Mouse (Mus musculus) CH12.LX (cell line): ENCODE results near the gene 5730596B20Rik. TPM values are rescaled to one million over a fixed set of nuclear protein-coding genes. Genes with fewer than 3 reads are reported as not detected.

ENCODE experiments used
- DNase-seq: peaks from one replicate; pipeline ENCODE4 v3.0.0-alpha.2; 2013; ENCODE audit errors: extremely low read depth
- H3K27ac ChIP-seq: 2 replicates; pipeline ENCODE4 v1.5.1; 2012; ENCODE audit warnings: low read depth, mild to moderate bottlenecking, control low read depth, moderate library complexity; ENCODE audit not compliant: insufficient read depth
- H3K27me3 ChIP-seq: replicated peaks from 2 replicates; pipeline ENCODE3; 2012; ENCODE audit warnings: inconsistent platforms
- H3K36me3 ChIP-seq, 2 experiments: replicated peaks in 1 of 2; 2 replicates each; pipeline versions ENCODE3 to v1.6.1; 2012; ENCODE audit warnings: inconsistent platforms in 1 of 2, low read length in 1 of 2, mild to moderate bottlenecking in 1 of 2, mixed read lengths in 1 of 2, moderate library complexity in 1 of 2; ENCODE audit not compliant: control insufficient read depth in 1 of 2, insufficient read depth in 1 of 2
- H3K4me1 ChIP-seq, 2 experiments: 2 replicates each; pipeline ENCODE4 v1.6.1; 2012; ENCODE audit warnings: inconsistent platforms in 1 of 2, moderate library complexity in 1 of 2; ENCODE audit not compliant: insufficient read depth in 2 of 2, control insufficient read depth in 1 of 2
- H3K4me2 ChIP-seq: 2 replicates; pipeline ENCODE4 v1.6.1; 2012; ENCODE audit warnings: low read depth, mild to moderate bottlenecking, control low read depth; ENCODE audit not compliant: poor library complexity, insufficient read depth, severe bottlenecking
- H3K4me3 ChIP-seq, 3 experiments: fragments of 150-350 bp in 1 of 3; sonication (generic) in 1 of 3; replicated peaks in 1 of 3; 2 replicates each; pipeline versions ENCODE3 to v1.5.1; 2011 to 2012; ENCODE audit warnings: low read depth in 2 of 3, low read length in 2 of 3, mild to moderate bottlenecking in 2 of 3, moderate library complexity in 2 of 3, control low read depth in 1 of 3, improper control_type of control experiment in 1 of 3, inconsistent platforms in 1 of 3, mixed read lengths in 1 of 3; ENCODE audit not compliant: poor library complexity in 1 of 3
- H3K79me2 ChIP-seq: replicated peaks from 2 replicates; pipeline ENCODE4 v1.6.1; 2012; ENCODE audit warnings: mild to moderate bottlenecking, moderate library complexity; ENCODE audit not compliant: control insufficient read depth, poor library complexity, insufficient read depth, severe bottlenecking; ENCODE audit errors: extremely low read depth
- H3K9ac ChIP-seq: 2 replicates; pipeline ENCODE4 v1.6.1; 2012; ENCODE audit warnings: low read depth, mild to moderate bottlenecking, control low read depth, moderate library complexity; ENCODE audit not compliant: insufficient read depth
- H3K9me3 ChIP-seq: replicated peaks from 2 replicates; pipeline ENCODE3; 2012; ENCODE audit warnings: low read length, inconsistent platforms, mixed read lengths
- BHLHE40 ChIP-seq: IDR thresholded peaks from 2 replicates; pipeline ENCODE4 v1.6.1; 2011; ENCODE audit warnings: mild to moderate bottlenecking, low read depth, low read length, improper control_type of control experiment
- HCFC1 ChIP-seq: IDR thresholded peaks from 2 replicates; pipeline ENCODE4 v1.6.1; 2012; ENCODE audit warnings: low read depth, mild to moderate bottlenecking, inconsistent platforms, low read length, improper control_type of control experiment
- IRF4 ChIP-seq: IDR thresholded peaks from 2 replicates; pipeline ENCODE4 v1.6.1; 2014; ENCODE audit warnings: low read depth, mild to moderate bottlenecking, inconsistent platforms, low read length, improper control_type of control experiment
- KAT2A ChIP-seq: IDR thresholded peaks from 2 replicates; pipeline ENCODE4 v1.6.1; 2012; ENCODE audit warnings: low read length, improper control_type of control experiment, inconsistent platforms; ENCODE audit not compliant: insufficient replicate concordance
- MAZ ChIP-seq: IDR thresholded peaks from 2 replicates; pipeline ENCODE4 v1.6.1; 2012; ENCODE audit warnings: low read depth, mild to moderate bottlenecking, inconsistent platforms, low read length, improper control_type of control experiment, moderate library complexity
- POLR2AphosphoS2 ChIP-seq: IDR thresholded peaks from 2 replicates; pipeline ENCODE4 v1.6.1; 2011; ENCODE audit warnings: low read depth, low read length, improper control_type of control experiment
- RAD21 ChIP-seq: IDR thresholded peaks from 2 replicates; pipeline ENCODE4 v1.6.1; 2011; ENCODE audit warnings: low read depth, mild to moderate bottlenecking, low read length, improper control_type of control experiment, moderate library complexity
- SIN3A ChIP-seq: IDR thresholded peaks from 2 replicates; pipeline ENCODE4 v1.6.1; 2012; ENCODE audit warnings: low read length, improper control_type of control experiment, inconsistent platforms
- ZMIZ1 ChIP-seq: IDR thresholded peaks from 2 replicates; pipeline ENCODE4 v1.6.1; 2012; ENCODE audit warnings: low read depth, mild to moderate bottlenecking, inconsistent platforms, low read length, improper control_type of control experiment
- dilution Hi-C: fragments of 300-500 bp; cut with MboI; formaldehyde crosslinking; loops from 2 replicates; pipeline ENCODE4 v1.14.3; 2020; ENCODE audit warnings: low sequenced_read_pairs; ENCODE audit not compliant: extremely low pct_unique_long_range_greater_than_20kb, extremely low pct_ligation_motif_present
- in situ Hi-C: fragments of 300-500 bp; cut with MboI; formaldehyde crosslinking; loops from 3 replicates; pipeline ENCODE4 v1.14.3; 2019; ENCODE audit warnings: low sequenced_read_pairs, low pct_ligation_motif_present, low pct_unique_long_range_greater_than_20kb, mixed read lengths
- polyA plus RNA-seq: library from polyadenylated mRNA; unstranded; fragments of >175 nt; gene quantifications from 2 replicates; pipeline ENCODE4 v1.2.1, GENCODE M21; 2012; ENCODE audit warnings: low read depth; ENCODE audit not compliant: insufficient read length
- total RNA-seq, 2 experiments: library from RNA; depleted of rRNA; stranded (reverse); fragments of 300-350 nt in 1 of 2; fragments of >200 nt in 1 of 2; gene quantifications; 2 replicates each; pipeline ENCODE4 v1.2.3; 2012 to 2014

5730596B20Rik gene
- total and polyA plus RNA-seq, 3 experiments: 0.07 TPM; not detected in 2

GRCm38 (mm10) chr6:52218643-52219215, 41.4 kb downstream of the 5730596B20Rik start:
- no peaks in the 10 kb centered on the region for H3K79me2 ChIP-seq
- H3K27ac ChIP-seq: no peak overlapping the region
- no peak overlapping the region for H3K9ac ChIP-seq
- peaks cover under 1 to 13% of the 10 kb centered on the region in 2 experiments; a peak in 2 of 4 replicates for H3K4me1 ChIP-seq
- peaks cover 20% of the 10 kb centered on the region for H3K9me3 ChIP-seq
- no peaks in the 10 kb centered on the region for H3K36me3 ChIP-seq
- no peak for TF ChIP-seq HCFC1
- no peak for TF ChIP-seq RAD21
- no peak for TF ChIP-seq KAT2A
- no peak for TF ChIP-seq SIN3A
- no peak for TF ChIP-seq BHLHE40
- H3K4me3 ChIP-seq: no peak overlapping the region
- dilution Hi-C loops: no loop called here
- no peak for DNase-seq
- H3K27me3 ChIP-seq: no peaks in the 10 kb centered on the region
- in situ Hi-C loops: loop anchor here (10.0 to 25.0 kb wide), 2 partner anchors 206 to 354 kb away; partner anchors contain the start of gene Skap2
- H3K4me2 ChIP-seq: no peak overlapping the region

GRCm38 (mm10) chr6:52219234-52219942, 42.1 kb downstream of the 5730596B20Rik start:
- Histone ChIP-seq H3K4me3 (no peak overlapping the region), H3K9ac (no peak overlapping the region), H3K9me3 (peaks cover 20% of the 10 kb centered on the region), H3K27ac (no peak overlapping the region), H3K4me2 (no peak overlapping the region), H3K27me3 (no peaks in the 10 kb centered on the region), H3K79me2 (no peaks in the 10 kb centered on the region), H3K4me1 (peaks cover 0 to 13% of the 10 kb centered on the region in 2 experiments; a peak in 2 of 4 replicates), H3K36me3 (no peaks in the 10 kb centered on the region)
- in situ Hi-C loops (loop anchor here (10.0 to 25.0 kb wide), 2 partner anchors 207 to 355 kb away; partner anchors contain the start of gene Skap2), dilution Hi-C loops (no loop called here)
- no peak for DNase-seq
- TF ChIP-seq ZMIZ1 (no peak), POLR2AphosphoS2 (no peak), MAZ (no peak), IRF4 (no peak)
